Mouse (Mus musculus): ENCODE data around the gene Snai1. TPM values are rescaled to one million over a fixed set of nuclear protein-coding genes. Genes with fewer than 3 reads are reported as not detected.

Snai1 gene
- polyA plus RNA-seq, 1 experiment from 2014 or later: 4.7 TPM

DNA sequence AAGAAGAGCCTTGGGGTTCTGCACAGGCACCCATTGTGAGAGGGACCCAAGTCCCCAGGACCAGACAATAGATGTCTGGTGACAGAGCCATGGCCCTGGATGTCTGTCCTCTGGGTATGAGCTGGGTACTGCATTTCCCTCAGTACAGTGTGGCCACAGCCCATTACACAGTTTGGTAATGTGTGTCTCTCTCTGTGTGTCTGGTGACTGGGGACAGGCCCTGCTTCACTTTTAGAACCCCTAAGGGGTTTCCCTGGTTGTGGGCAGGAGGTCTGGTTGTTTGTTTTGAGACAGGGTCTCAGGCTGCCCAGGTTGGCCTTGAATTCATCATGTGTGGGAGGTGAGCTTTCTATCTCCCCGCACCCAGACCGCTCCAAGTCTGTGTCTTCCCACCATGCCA, 47.3 kb downstream of the Snai1 start:
- ATAC-seq: no peak
- Histone ChIP-seq H3K27ac (ENCODE audit: low read length) (no peak overlapping the region), H3K9me3 (replicated peaks; ENCODE audit: control insufficient read depth, low read length, poor library complexity, severe bottlenecking) (no peaks in the 10 kb centered on the region), H3K4me3 (ENCODE audit: low read depth, low read length) (no peak overlapping the region), H3K4me2 (ENCODE audit: low read length) (no peak overlapping the region), H3K4me1 (ENCODE audit: control insufficient read depth, insufficient read depth, low read length) (no peaks in the 10 kb centered on the region; the same call in 1 of the 2 replicates), H3K36me3 (ENCODE audit: control insufficient read depth, insufficient read depth, low read length) (no peaks in the 10 kb centered on the region), H3K27me3 (ENCODE audit: control insufficient read depth, insufficient read depth, low read depth, low read length) (peaks cover 3% of the 10 kb centered on the region; the same call in 1 of the 2 replicates), H3K9ac (ENCODE audit: low read depth, low read length) (no peak overlapping the region)
- 86% methylated on average over 2 of the region's 2 CpGs for WGBS

GRCm38 (mm10) chr2:167586041-167586440, 48.0 kb downstream of the Snai1 start:
- ATAC-seq: no peak
- Histone ChIP-seq H3K27me3 (ENCODE audit: control insufficient read depth, insufficient read depth, low read depth, low read length) (peaks cover 3% of the 10 kb centered on the region; the same call in 1 of the 2 replicates), H3K4me2 (ENCODE audit: low read length) (no peak overlapping the region), H3K9me3 (replicated peaks; ENCODE audit: control insufficient read depth, low read length, poor library complexity, severe bottlenecking) (no peaks in the 10 kb centered on the region), H3K9ac (ENCODE audit: low read depth, low read length) (no peak overlapping the region), H3K4me3 (ENCODE audit: low read depth, low read length) (no peak overlapping the region), H3K36me3 (ENCODE audit: control insufficient read depth, insufficient read depth, low read length) (no peaks in the 10 kb centered on the region), H3K4me1 (ENCODE audit: control insufficient read depth, insufficient read depth, low read length) (no peaks in the 10 kb centered on the region; the same call in 1 of the 2 replicates), H3K27ac (ENCODE audit: low read length) (no peak overlapping the region)
- WGBS: 28% methylated on average over 8 of the region's 8 CpGs

DNA sequence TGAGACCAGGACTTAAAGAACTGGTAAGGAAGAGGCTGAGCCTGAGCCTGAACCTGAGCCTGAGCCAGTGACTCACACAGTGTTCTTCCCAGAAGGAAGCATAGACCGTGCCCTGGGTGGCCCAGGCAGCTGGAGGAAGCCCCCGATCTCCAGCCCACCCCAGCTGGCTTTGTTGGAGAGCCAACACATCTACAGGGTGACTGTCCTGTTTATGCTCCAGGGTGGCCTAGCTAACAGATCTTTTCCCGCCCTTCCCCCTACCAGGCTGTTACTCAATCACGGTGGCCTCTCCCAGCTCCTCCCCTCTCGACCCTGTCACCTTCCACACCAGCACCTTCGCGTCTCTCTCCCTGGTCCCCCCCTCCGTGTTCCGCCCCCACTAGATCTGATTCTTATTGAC, 49.0 kb downstream of the Snai1 start:
- 29% methylated on average over 9 of the region's 9 CpGs for WGBS
- Histone ChIP-seq H3K27ac (ENCODE audit: low read length) (no peak overlapping the region), H3K36me3 (ENCODE audit: control insufficient read depth, insufficient read depth, low read length) (no peaks in the 10 kb centered on the region), H3K9ac (ENCODE audit: low read depth, low read length) (no peak overlapping the region), H3K9me3 (replicated peaks; ENCODE audit: control insufficient read depth, low read length, poor library complexity, severe bottlenecking) (no peaks in the 10 kb centered on the region), H3K4me2 (ENCODE audit: low read length) (no peak overlapping the region), H3K27me3 (ENCODE audit: control insufficient read depth, insufficient read depth, low read depth, low read length) (peaks cover 3% of the 10 kb centered on the region; the same call in 1 of the 2 replicates), H3K4me3 (ENCODE audit: low read depth, low read length) (no peak overlapping the region), H3K4me1 (ENCODE audit: control insufficient read depth, insufficient read depth, low read length) (no peaks in the 10 kb centered on the region; the same call in 1 of the 2 replicates)
- ATAC-seq: no peak

GRCm38 (mm10) chr2:167588774-167589577, 51.0 kb downstream of the Snai1 start:
- H3K9me3 ChIP-seq (replicated peaks; ENCODE audit: control insufficient read depth, low read length, poor library complexity, severe bottlenecking): no peaks in the 10 kb centered on the region
- no peak; the same call in 1 of the 2 replicates for ATAC-seq
- H3K27ac ChIP-seq (ENCODE audit: low read length): no peak overlapping the region
- H3K4me1 ChIP-seq (ENCODE audit: control insufficient read depth, insufficient read depth, low read length): no peaks in the 10 kb centered on the region
- no peaks in the 10 kb centered on the region for H3K36me3 ChIP-seq (ENCODE audit: control insufficient read depth, insufficient read depth, low read length)
- H3K4me3 ChIP-seq (ENCODE audit: low read depth, low read length): no peak overlapping the region
- H3K27me3 ChIP-seq (ENCODE audit: control insufficient read depth, insufficient read depth, low read depth, low read length): peaks cover 3% of the 10 kb centered on the region; the same call in 1 of the 2 replicates
- WGBS: 13% methylated on average over 21 of the region's 21 CpGs
- no peak overlapping the region for H3K4me2 ChIP-seq (ENCODE audit: low read length)
- H3K9ac ChIP-seq (ENCODE audit: low read depth, low read length): no peak overlapping the region

Other genes starting within 250 kb of the Snai1 start
- gene B4galt5, start 189.0 kb upstream of the Snai1 start, polyA plus RNA-seq (2015; fragmentation: Nextera tagmentation; extraction: Ambion mirVana): 16.6 and 18.1 TPM in 2 replicates
- gene Slc9a8, start 116.5 kb upstream of the Snai1 start, polyA plus RNA-seq (2015; fragmentation: Nextera tagmentation; extraction: Ambion mirVana): 19.4 and 20.9 TPM in 2 replicates
- gene Rnf114, start 45.5 kb upstream of the Snai1 start, polyA plus RNA-seq (2015; fragmentation: Nextera tagmentation; extraction: Ambion mirVana): 111 and 121 TPM in 2 replicates
- gene Spata2, start 45.3 kb upstream of the Snai1 start, polyA plus RNA-seq (2015; fragmentation: Nextera tagmentation; extraction: Ambion mirVana): 32.2 and 34.4 TPM in 2 replicates
- gene Ube2v1, start 93.9 kb downstream of the Snai1 start, polyA plus RNA-seq (2015; fragmentation: Nextera tagmentation; extraction: Ambion mirVana): 321 and 344 TPM in 2 replicates
- gene Gm20431, start 123.3 kb downstream of the Snai1 start, polyA plus RNA-seq (2015; fragmentation: Nextera tagmentation; extraction: Ambion mirVana): 7.7 and 9.2 TPM in 2 replicates
- gene Cebpb, start 150.7 kb downstream of the Snai1 start, polyA plus RNA-seq (2015; fragmentation: Nextera tagmentation; extraction: Ambion mirVana): 0.37 and 0.60 TPM in 2 replicates
- 29.7 and 30.3 TPM in 2 replicates for gene Tmem189, start 151.6 kb downstream of the Snai1 start, polyA plus RNA-seq (2015; fragmentation: Nextera tagmentation; extraction: Ambion mirVana)

All from midbrain, embryonic 16.5 days (tissue).